Mouse (Mus musculus): Measurements from ENCODE around the gene Gm10577. TPM values are rescaled to one million over a fixed set of nuclear protein-coding genes. Genes with fewer than 3 reads are reported as not detected.

Gene Gm10577
- polyA plus RNA-seq, 1 experiment = not detected

GRCm38 (mm10) chr4:100988231-100988799 lies 32.2 kb downstream of the Gm10577 start:
- Histone ChIP-seq H3K27ac (ENCODE audit: insufficient read depth, low read depth, low read length) (no peak overlapping the region), H3K4me3 (ENCODE audit: insufficient read depth, low read depth, low read length) (no peak overlapping the region), H3K4me1 (ENCODE audit: control insufficient read depth, insufficient read depth, low read length) (no peaks in the 10 kb centered on the region; the same call in 1 of the 2 replicates)
- TF ChIP-seq CTCF (IDR thresholded peaks at IDR 0.05; ENCODE audit: insufficient read depth, low read depth, low read length) (no peak), POLR2A (IDR thresholded peaks at IDR 0.05; ENCODE audit: insufficient read depth, low read depth, low read length) (no peak)
- WGBS = 82% methylated on average over 8 of the region's 8 CpGs

DNA sequence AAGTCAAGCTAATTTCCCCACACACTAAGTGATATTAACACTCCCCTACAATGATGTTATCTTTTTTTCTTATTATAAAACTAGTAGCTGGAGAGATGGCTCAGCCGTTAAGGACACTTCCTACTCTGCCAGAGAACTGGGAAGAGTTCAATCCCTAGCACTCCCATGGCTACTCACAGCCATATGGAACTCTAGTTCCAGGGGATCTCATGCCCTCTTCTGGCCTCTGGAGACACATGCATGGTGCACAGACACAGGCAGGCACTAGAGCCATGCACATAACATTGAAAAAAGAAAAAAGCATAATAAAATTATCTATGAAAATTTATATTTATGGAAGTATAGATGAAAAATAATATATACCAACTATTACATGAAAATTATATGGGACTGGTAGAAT lies 33.3 kb downstream of the Gm10577 start:
- no peaks in the 10 kb centered on the region; the same call in 1 of the 2 replicates for H3K4me1 ChIP-seq (ENCODE audit: control insufficient read depth, insufficient read depth, low read length)
- no peak overlapping the region for H3K27ac ChIP-seq (ENCODE audit: insufficient read depth, low read depth, low read length)
- H3K4me3 ChIP-seq (ENCODE audit: insufficient read depth, low read depth, low read length) = no peak overlapping the region
- TF ChIP-seq POLR2A (IDR thresholded peaks at IDR 0.05; ENCODE audit: insufficient read depth, low read depth, low read length) = no peak
- no peak for TF ChIP-seq CTCF (IDR thresholded peaks at IDR 0.05; ENCODE audit: insufficient read depth, low read depth, low read length)
- WGBS = 94% methylated on average over 1 of the region's 1 CpGs

- H3K4me1 ChIP-seq (ENCODE audit: control insufficient read depth, insufficient read depth, low read length) = 0 out of 2 replicates have a peak, but pooled peaks cover 6% of the 10 kb centered on the region
- no peak for TF ChIP-seq POLR2A (IDR thresholded peaks at IDR 0.05; ENCODE audit: insufficient read depth, low read depth, low read length)
- no peak for TF ChIP-seq CTCF (IDR thresholded peaks at IDR 0.05; ENCODE audit: insufficient read depth, low read depth, low read length)
- H3K4me3 ChIP-seq (ENCODE audit: insufficient read depth, low read depth, low read length) = no peak overlapping the region
- 92% methylated on average over 7 of the region's 7 CpGs for WGBS
- no peak overlapping the region for H3K27ac ChIP-seq (ENCODE audit: insufficient read depth, low read depth, low read length)
Observed at GRCm38 (mm10) chr4:100977522-100977921, 43.0 kb downstream of the Gm10577 start.

- H3K27ac ChIP-seq (ENCODE audit: insufficient read depth, low read depth, low read length) = no peak overlapping the region
- H3K4me3 ChIP-seq (ENCODE audit: insufficient read depth, low read depth, low read length) = no peak overlapping the region
- H3K4me1 ChIP-seq (ENCODE audit: control insufficient read depth, insufficient read depth, low read length) = 0 out of 2 replicates have a peak, but pooled peaks cover 6% of the 10 kb centered on the region
- 69% methylated on average over 14 of the region's 14 CpGs for WGBS
- TF ChIP-seq CTCF (IDR thresholded peaks at IDR 0.05; ENCODE audit: insufficient read depth, low read depth, low read length) = no peak
- TF ChIP-seq POLR2A (IDR thresholded peaks at IDR 0.05; ENCODE audit: insufficient read depth, low read depth, low read length) = no peak
Observed at GRCm38 (mm10) chr4:100974455-100975035, 46.0 kb downstream of the Gm10577 start.

DNA sequence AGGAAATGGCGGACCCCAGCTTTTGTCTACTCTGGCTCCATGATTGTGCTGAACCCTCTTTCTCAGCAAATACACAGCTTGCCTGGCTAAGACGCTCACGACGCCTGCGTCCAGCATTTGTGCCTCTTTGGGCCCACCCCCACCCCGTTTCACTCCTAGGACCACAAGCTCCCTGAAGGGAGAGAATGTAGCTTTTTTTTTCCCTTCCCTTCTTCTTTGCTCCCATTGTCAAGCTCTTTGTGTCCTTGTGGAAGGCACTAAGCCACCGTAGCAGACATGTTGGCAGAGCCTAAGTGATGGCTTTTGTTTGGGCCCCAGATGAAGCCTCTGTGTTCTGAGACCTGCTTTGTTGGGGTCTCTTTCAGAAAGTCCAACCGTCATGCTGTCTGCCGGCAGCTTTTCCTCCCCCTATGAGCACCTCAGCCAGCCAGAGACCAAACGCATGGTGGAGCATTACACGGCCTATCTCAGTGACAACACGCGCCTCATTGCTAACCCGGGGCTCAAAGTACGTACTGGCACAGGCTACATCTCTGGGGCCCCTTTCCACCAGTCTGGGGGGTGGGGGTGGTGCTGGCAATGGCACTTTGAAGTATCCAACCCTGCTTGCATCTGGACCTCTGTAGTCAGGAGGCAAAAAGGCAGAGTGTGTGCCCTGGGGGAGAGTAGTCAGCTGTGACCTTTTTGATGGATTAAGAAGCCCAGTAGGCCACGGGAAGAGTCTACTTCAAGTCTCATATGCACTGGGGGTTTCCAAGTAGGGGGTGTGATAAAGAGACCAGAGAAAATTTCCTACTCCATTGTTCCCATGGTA lies 46.6 kb downstream of the Gm10577 start:
- WGBS = 61% methylated on average over 16 of the region's 16 CpGs
- Histone ChIP-seq H3K4me1 (ENCODE audit: control insufficient read depth, insufficient read depth, low read length) (0 out of 2 replicates have a peak, but pooled peaks cover 6% of the 10 kb centered on the region), H3K4me3 (ENCODE audit: insufficient read depth, low read depth, low read length) (no peak overlapping the region), H3K27ac (ENCODE audit: insufficient read depth, low read depth, low read length) (no peak overlapping the region)
- TF ChIP-seq POLR2A (IDR thresholded peaks at IDR 0.05; ENCODE audit: insufficient read depth, low read depth, low read length) = no peak
- TF ChIP-seq CTCF (IDR thresholded peaks at IDR 0.05; ENCODE audit: insufficient read depth, low read depth, low read length) = no peak

Other genes with a start within 250 kb of the Gm10577 start
- gene Cachd1, start 244.0 kb downstream of the Gm10577 start, polyA plus RNA-seq (2012; ENCODE audit: insufficient read depth, insufficient read length, low replicate concordance, missing spikeins) = not detected in 2 replicates
- gene Raver2, start 48.3 kb upstream of the Gm10577 start, polyA plus RNA-seq (2012; ENCODE audit: insufficient read depth, insufficient read length, low replicate concordance, missing spikeins) = not detected in 2 replicates
- 544 and 548 TPM in 2 replicates for gene Jak1, start 244.6 kb upstream of the Gm10577 start, polyA plus RNA-seq (2012; ENCODE audit: insufficient read depth, insufficient read length, low replicate concordance, missing spikeins)

All from olfactory bulb, adult 2 months (tissue).